Mouse (Mus musculus): ENCODE measurements at regions not wholly inside any gene's neighbourhood (a gene's known extent, or its start where the extent isn't known, plus 50 kb on each side); places are given as distances from the start of the nearest gene placed in this dataset.

GRCm38 (mm10) chr5:91303702-91304101, 99.1 kb downstream of the Btc start:
- ATAC-seq (replicated peaks; ENCODE audit: poor library complexity, severe bottlenecking), result no peak

- ATAC-seq (replicated peaks; ENCODE audit: poor library complexity, severe bottlenecking), result no peak
Observed at GRCm38 (mm10) chr5:91307031-91307430, 95.8 kb downstream of the Btc start.
